Mouse (Mus musculus) limb, embryonic 14.5 days (tissue): Measurements from ENCODE around the gene Dapk1. TPM values are rescaled to one million over a fixed set of nuclear protein-coding genes. Genes with fewer than 3 reads are reported as not detected.

Source experiments
- ATAC-seq: fragments of 200-750 bp; cut with Nextera tagmentation; 2 replicates; pipeline ENCODE4 v1.8.0; 2017; ENCODE audit warnings: low read depth, moderate number of reproducible peaks, moderate TSS enrichment; ENCODE audit not compliant: low FRiP score
- DNase-seq: peaks from one replicate; pipeline ENCODE4 v3.0.0-alpha.2; 2015; ENCODE audit warnings: low spot score
- H3K27ac ChIP-seq: fragments of 300-500 bp; sonication (generic); replicated peaks from 2 replicates; pipeline ENCODE4 v1.5.1; 2014; ENCODE audit warnings: low read depth, mild to moderate bottlenecking, low read length, moderate library complexity, mixed read lengths
- H3K27me3 ChIP-seq: fragments of 300-500 bp; sonication (generic); 2 replicates; pipeline ENCODE4 v1.6.1; 2014; ENCODE audit warnings: low read length, mixed read lengths; ENCODE audit not compliant: control insufficient read depth, insufficient read depth
- H3K36me3 ChIP-seq: fragments of 300-500 bp; sonication (generic); 2 replicates; pipeline ENCODE4 v1.6.1; 2014; ENCODE audit warnings: mild to moderate bottlenecking, low read length, moderate library complexity, mixed read lengths; ENCODE audit not compliant: control insufficient read depth, insufficient read depth
- H3K4me1 ChIP-seq: fragments of 300-500 bp; sonication (generic); 2 replicates; pipeline ENCODE4 v1.6.1; 2014; ENCODE audit warnings: antibody characterized with exemption, low read length, mixed read lengths; ENCODE audit not compliant: control insufficient read depth, insufficient read depth
- H3K4me2 ChIP-seq: fragments of 300-500 bp; sonication (generic); replicated peaks from 2 replicates; pipeline ENCODE4 v1.6.1; 2014; ENCODE audit warnings: low read depth, mild to moderate bottlenecking, low read length, moderate library complexity; ENCODE audit not compliant: severe bottlenecking
- H3K4me3 ChIP-seq: fragments of 300-500 bp; sonication (generic); replicated peaks from 2 replicates; pipeline ENCODE4 v1.5.1; 2014; ENCODE audit warnings: low read length
- H3K9ac ChIP-seq: fragments of 300-500 bp; sonication (generic); 2 replicates; pipeline ENCODE4 v1.6.1; 2014; ENCODE audit warnings: mild to moderate bottlenecking, low read depth, low read length, moderate library complexity; ENCODE audit not compliant: severe bottlenecking
- H3K9me3 ChIP-seq: fragments of 300-500 bp; sonication (generic); 2 replicates; pipeline ENCODE4 v1.6.1; 2016; ENCODE audit warnings: low read length; ENCODE audit not compliant: control insufficient read depth
- POLR2A ChIP-seq: fragments of 200-500 bp; IDR thresholded peaks from 2 replicates; pipeline ENCODE4 v1.8.0; 2012; ENCODE audit warnings: inconsistent platforms, mild to moderate bottlenecking, moderate library complexity, borderline replicate concordance; ENCODE audit not compliant: insufficient read depth, insufficient read length; ENCODE audit errors: extremely low read depth
- WGBS: fragments of 180-500 bp; shearing (Covaris S2); extraction: QIAGEN DNeasy Blood & Tissue Kit; methylation state at CpG from one replicate; pipeline ENCODE4 v1.1.7; 2014; 5-methylcytosine and 5-hydroxymethylcytosine counted together
- polyA plus RNA-seq, 2 experiments: library from polyadenylated mRNA; depleted of rRNA in 1 of 2; stranded (reverse) in 1 of 2; unstranded in 1 of 2; fragments of >200 nt; fragmentation: Nextera tagmentation in 1 of 2; extraction: Ambion mirVana in 1 of 2; gene quantifications; 2 replicates each; pipeline versions ENCODE4 v1.2.1 to v1.2.3; 2012 to 2014

The Dapk1 gene
- polyA plus RNA-seq, 2 experiments = 19.5 to 39.9 TPM

DNA sequence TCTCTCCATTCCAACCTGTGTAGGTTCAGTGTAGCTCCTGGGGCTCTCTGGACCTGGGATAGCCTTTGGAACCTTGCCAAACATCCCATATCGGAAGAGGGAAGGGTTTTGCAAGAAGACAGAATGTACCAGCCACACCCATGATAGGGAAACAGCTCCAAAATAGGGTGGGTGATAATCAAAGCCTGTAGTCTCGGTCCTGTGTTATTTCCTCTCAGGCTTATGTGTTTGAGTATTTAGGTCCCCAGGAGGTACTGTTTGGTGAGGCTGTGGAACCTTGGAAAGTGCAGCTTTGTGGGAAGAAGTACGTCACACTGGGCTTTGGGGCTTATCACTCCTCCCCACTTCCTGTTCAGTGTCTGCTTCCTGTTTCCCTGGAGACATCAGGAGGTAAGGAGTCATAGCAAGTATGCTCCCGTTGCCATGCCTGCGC, 42.7 kb downstream of the Dapk1 start:
- TF ChIP-seq POLR2A = no peak
- no peaks in the 10 kb centered on the region for H3K9me3 ChIP-seq
- H3K36me3 ChIP-seq = no peaks in the 10 kb centered on the region
- H3K27ac ChIP-seq = no peak overlapping the region
- H3K27me3 ChIP-seq = no peaks in the 10 kb centered on the region
- no peak overlapping the region for H3K9ac ChIP-seq
- H3K4me1 ChIP-seq = no peaks in the 10 kb centered on the region
- H3K4me2 ChIP-seq = no peak overlapping the region
- H3K4me3 ChIP-seq = no peak overlapping the region
- DNase-seq (no peak), ATAC-seq (no peak)
- WGBS = 80% methylated on average over 5 of the region's 5 CpGs

- Histone ChIP-seq H3K36me3 (no peaks in the 10 kb centered on the region), H3K4me1 (no peaks in the 10 kb centered on the region), H3K4me3 (no peak overlapping the region), H3K9ac (no peak overlapping the region), H3K27me3 (no peaks in the 10 kb centered on the region), H3K9me3 (no peaks in the 10 kb centered on the region), H3K4me2 (no peak overlapping the region), H3K27ac (no peak overlapping the region)
- DNase-seq (no peak), ATAC-seq (no peak)
- WGBS = 94% methylated on average over 3 of the region's 3 CpGs
- no peak for TF ChIP-seq POLR2A
These were observed 45.0 kb downstream of the Dapk1 start for GRCm38 (mm10) chr13:60646791-60647190.

DNA sequence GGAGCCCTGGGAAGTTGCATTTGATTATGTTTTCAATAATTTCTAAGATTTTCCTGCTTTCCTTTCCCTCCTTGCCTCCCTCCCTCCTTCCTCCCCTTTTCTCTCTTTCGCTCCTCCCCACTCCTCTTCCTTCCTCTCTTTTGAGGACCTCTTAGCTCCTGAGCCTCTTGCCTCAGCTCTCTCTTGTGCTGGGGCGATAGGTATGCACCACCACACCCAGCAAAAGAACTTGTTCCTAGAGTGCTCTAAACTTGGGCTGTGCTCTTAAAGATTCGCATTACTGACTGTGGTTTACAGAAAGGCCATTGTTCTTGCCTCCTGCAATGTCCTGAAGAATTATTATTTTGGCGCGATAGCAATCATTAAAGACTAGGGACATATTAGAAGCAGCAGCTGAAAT, 46.6 kb downstream of the Dapk1 start:
- Histone ChIP-seq H3K27ac (no peak overlapping the region), H3K4me1 (no peaks in the 10 kb centered on the region), H3K36me3 (no peaks in the 10 kb centered on the region), H3K9ac (no peak overlapping the region), H3K27me3 (no peaks in the 10 kb centered on the region), H3K9me3 (no peaks in the 10 kb centered on the region), H3K4me3 (no peak overlapping the region), H3K4me2 (no peak overlapping the region)
- TF ChIP-seq POLR2A = no peak
- 96% methylated on average over 5 of the region's 5 CpGs for WGBS
- no peak for ATAC-seq
- no peak for DNase-seq

DNA sequence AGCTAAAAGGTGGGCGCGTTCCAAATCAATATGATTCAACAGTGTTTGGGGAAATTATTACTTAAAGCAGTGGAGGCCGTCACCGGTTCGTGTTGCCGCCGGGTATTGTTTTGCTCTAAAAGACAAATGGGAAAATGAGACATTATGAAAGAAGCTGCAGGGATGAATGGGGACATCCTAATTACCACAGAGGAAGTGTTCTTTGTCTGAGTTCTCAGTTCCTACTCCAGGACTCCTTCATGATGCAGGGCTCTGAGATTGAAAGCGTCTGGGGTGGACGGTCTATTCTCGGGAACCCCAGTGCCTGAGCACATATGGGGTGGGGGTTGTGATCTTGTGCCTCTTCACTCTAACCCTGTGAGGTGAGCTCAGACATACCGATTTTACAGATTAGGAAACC, 48.3 kb downstream of the Dapk1 start:
- WGBS = 95% methylated on average over 11 of the region's 11 CpGs
- DNase-seq (no peak), ATAC-seq (no peak)
- no peak overlapping the region for H3K4me3 ChIP-seq
- H3K4me2 ChIP-seq = no peak overlapping the region
- TF ChIP-seq POLR2A = no peak
- H3K9me3 ChIP-seq = no peaks in the 10 kb centered on the region
- no peaks in the 10 kb centered on the region for H3K27me3 ChIP-seq
- no peak overlapping the region for H3K9ac ChIP-seq
- no peak overlapping the region for H3K27ac ChIP-seq
- H3K4me1 ChIP-seq = no peaks in the 10 kb centered on the region
- H3K36me3 ChIP-seq = no peaks in the 10 kb centered on the region

DNA sequence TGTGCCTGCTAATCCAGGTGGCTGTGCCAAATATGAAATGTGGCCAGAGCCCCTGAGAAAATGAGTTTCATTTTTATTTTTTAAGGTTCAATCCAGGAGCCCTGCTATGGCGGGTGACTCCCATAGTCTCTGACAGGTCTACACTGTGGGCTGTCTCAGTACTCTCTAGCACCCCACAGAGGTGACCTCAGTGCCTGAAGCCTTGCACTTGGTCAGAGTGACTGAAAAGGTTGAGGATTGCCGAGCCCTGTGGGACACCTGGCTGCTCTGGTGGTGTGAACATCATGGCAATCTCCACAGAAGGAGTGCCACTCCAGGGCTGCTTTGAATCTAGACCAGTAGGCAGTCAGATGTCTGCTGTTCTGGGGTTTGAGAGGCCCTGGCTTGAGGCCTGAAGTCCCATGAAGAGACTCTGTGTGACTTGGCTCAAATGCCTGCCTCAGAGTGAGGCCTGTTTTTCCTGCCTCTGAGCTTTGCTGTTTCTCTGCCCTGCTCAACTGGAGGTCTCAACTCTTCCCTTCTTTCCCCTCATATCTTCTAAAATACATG, 52.3 kb downstream of the Dapk1 start:
- Histone ChIP-seq H3K9ac (no peak overlapping the region), H3K36me3 (no peaks in the 10 kb centered on the region), H3K9me3 (no peaks in the 10 kb centered on the region), H3K4me2 (no peak overlapping the region), H3K27me3 (no peaks in the 10 kb centered on the region), H3K4me1 (no peaks in the 10 kb centered on the region), H3K27ac (no peak overlapping the region), H3K4me3 (no peak overlapping the region)
- WGBS = 85% methylated on average over 2 of the region's 2 CpGs
- DNase-seq (no peak), ATAC-seq (no peak)
- TF ChIP-seq POLR2A = no peak

GRCm38 (mm10) chr13:60655246-60655645, 53.5 kb downstream of the Dapk1 start:
- no peak for TF ChIP-seq POLR2A
- H3K4me1 ChIP-seq = no peaks in the 10 kb centered on the region
- H3K4me3 ChIP-seq = no peak overlapping the region
- ATAC-seq = no peak
- no peaks in the 10 kb centered on the region for H3K9me3 ChIP-seq
- no peaks in the 10 kb centered on the region for H3K27me3 ChIP-seq
- no peak overlapping the region for H3K4me2 ChIP-seq
- H3K9ac ChIP-seq = no peak overlapping the region
- no peak overlapping the region for H3K27ac ChIP-seq
- no peak for DNase-seq
- no peaks in the 10 kb centered on the region for H3K36me3 ChIP-seq
- 91% methylated on average over 3 of the region's 3 CpGs for WGBS
